Mouse (Mus musculus) lung, embryonic 16.5 days (tissue): ENCODE results near the gene Slc34a2. TPM values are rescaled to one million over a fixed set of nuclear protein-coding genes. Genes with fewer than 3 reads are reported as not detected.
A peak's percentile ranks its signal among the peaks of the same experiment; 100 is the strongest.

Experiments
- ATAC-seq: fragments of 200-750 bp; cut with Nextera tagmentation; 2 replicates; pipeline ENCODE4 v1.8.0; 2017; ENCODE audit warnings: low read depth, mild to moderate bottlenecking, moderate library complexity
- H3K27ac ChIP-seq: fragments of 300-500 bp; sonication (generic); 2 replicates; pipeline ENCODE4 v1.5.1; 2014; ENCODE audit warnings: mild to moderate bottlenecking, control low read depth, low read length
- H3K27me3 ChIP-seq: fragments of 300-500 bp; sonication (generic); 2 replicates; pipeline ENCODE4 v1.6.1; 2014; ENCODE audit warnings: low read depth, low read length, mixed read lengths; ENCODE audit not compliant: control insufficient read depth, insufficient read depth
- H3K36me3 ChIP-seq: fragments of 300-500 bp; sonication (generic); 2 replicates; pipeline ENCODE4 v1.6.1; 2014; ENCODE audit warnings: low read length; ENCODE audit not compliant: control insufficient read depth, insufficient read depth
- H3K4me1 ChIP-seq: fragments of 300-500 bp; sonication (generic); replicated peaks from 2 replicates; pipeline ENCODE4 v1.6.1; 2014; ENCODE audit warnings: low read length, mixed read lengths; ENCODE audit not compliant: control insufficient read depth, insufficient read depth
- H3K4me2 ChIP-seq: fragments of 300-500 bp; sonication (generic); 2 replicates; pipeline ENCODE4 v1.6.1; 2014; ENCODE audit warnings: low read depth, low read length, control low read depth
- H3K4me3 ChIP-seq: fragments of 300-500 bp; sonication (generic); 2 replicates; pipeline ENCODE4 v1.5.1; 2014; ENCODE audit warnings: mild to moderate bottlenecking, low read length, control low read depth
- H3K9ac ChIP-seq: fragments of 300-500 bp; sonication (generic); 2 replicates; pipeline ENCODE4 v1.6.1; 2014; ENCODE audit warnings: low read length, control low read depth
- H3K9me3 ChIP-seq: fragments of 300-500 bp; sonication (generic); 2 replicates; pipeline ENCODE4 v1.6.1; 2016; ENCODE audit warnings: low read length; ENCODE audit not compliant: control insufficient read depth
- WGBS: fragments of 180-500 bp; shearing (Covaris S2); extraction: QIAGEN DNeasy Blood & Tissue Kit; methylation state at CpG from one replicate; pipeline ENCODE4 v1.1.7; 2014; 5-methylcytosine and 5-hydroxymethylcytosine counted together
- polyA plus RNA-seq: library from polyadenylated mRNA; unstranded; fragments of >200 nt; fragmentation: Nextera tagmentation; extraction: Ambion mirVana; gene quantifications from 2 replicates; pipeline ENCODE4 v1.2.1, GENCODE M21; 2015

The Slc34a2 gene
- polyA plus RNA-seq, 1 experiment from 2014 or later = 55.4 TPM

DNA sequence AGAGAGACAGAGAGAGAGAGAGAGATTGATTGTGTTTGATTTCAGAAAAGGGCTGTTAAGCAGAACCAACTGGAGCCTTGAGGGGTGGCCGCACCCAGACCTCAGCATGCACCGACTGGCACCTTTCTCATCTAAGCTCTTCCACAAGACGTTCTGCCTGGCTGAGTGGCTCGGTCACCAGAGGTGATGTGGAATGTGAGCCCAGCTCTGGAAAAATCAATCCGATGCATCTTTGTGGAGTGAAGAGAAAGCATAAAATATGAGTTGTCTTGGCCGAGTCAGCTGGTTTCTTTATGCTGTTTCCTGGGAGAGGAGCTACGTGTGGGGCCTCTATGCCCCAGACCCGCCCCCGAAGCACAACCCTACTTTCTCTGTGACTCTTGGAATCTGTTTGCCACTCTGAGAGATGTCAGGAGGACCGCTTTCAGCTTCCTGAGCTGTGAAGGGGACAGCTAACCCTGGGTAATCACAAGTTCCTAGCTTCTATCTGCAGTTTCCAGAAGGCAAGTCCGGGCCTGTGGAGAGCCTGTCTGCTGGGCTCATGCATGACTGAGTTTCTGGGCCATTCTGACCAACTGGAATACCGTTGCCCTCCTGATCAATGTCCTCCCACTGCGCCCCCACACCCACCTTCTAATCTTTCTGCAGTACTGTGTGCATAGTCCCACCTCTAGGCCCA lies 66.4 kb downstream of the Slc34a2 start:
- 46% methylated on average over 13 of the region's 13 CpGs for WGBS
- Histone ChIP-seq H3K4me3 (no peak overlapping the region), H3K27me3 (no peaks in the 10 kb centered on the region), H3K9ac (no peak overlapping the region), H3K4me1 (peaks cover 27% of the 10 kb centered on the region), H3K9me3 (no peaks in the 10 kb centered on the region), H3K36me3 (no peaks in the 10 kb centered on the region), H3K4me2 (no peak overlapping the region), H3K27ac (no peak overlapping the region)
- no peak for ATAC-seq

- peaks cover 27% of the 10 kb centered on the region for H3K4me1 ChIP-seq
- no peak overlapping the region for H3K9ac ChIP-seq
- no peak overlapping the region for H3K4me3 ChIP-seq
- no peaks in the 10 kb centered on the region for H3K27me3 ChIP-seq
- H3K36me3 ChIP-seq = no peaks in the 10 kb centered on the region
- 0 out of 2 replicates have a peak, but pooled peaks have one; percentile 21 for ATAC-seq
- H3K27ac ChIP-seq = 0 out of 2 replicates have a peak overlapping the region, but pooled peaks have one; percentile 40
- no peaks in the 10 kb centered on the region for H3K9me3 ChIP-seq
- no peak overlapping the region for H3K4me2 ChIP-seq
- 60% methylated on average over 8 of the region's 8 CpGs for WGBS
These were observed 67.8 kb downstream of the Slc34a2 start for GRCm38 (mm10) chr5:53105716-53106115.

- peak; percentile 87 for ATAC-seq
- H3K4me2 ChIP-seq = no peak overlapping the region
- H3K9ac ChIP-seq = no peak overlapping the region
- whole genome bisulfite sequencing = 40% methylated on average over 4 of the region's 4 CpGs
- no peak overlapping the region for H3K4me3 ChIP-seq
- peaks cover 27% of the 10 kb centered on the region for H3K4me1 ChIP-seq
- H3K27me3 ChIP-seq = no peaks in the 10 kb centered on the region
- 0 out of 2 replicates have a peak overlapping the region, but pooled peaks have one; percentile 40 for H3K27ac ChIP-seq
- H3K9me3 ChIP-seq = no peaks in the 10 kb centered on the region
- H3K36me3 ChIP-seq = no peaks in the 10 kb centered on the region
These were observed 68.2 kb downstream of the Slc34a2 start for GRCm38 (mm10) chr5:53106125-53106524.

DNA sequence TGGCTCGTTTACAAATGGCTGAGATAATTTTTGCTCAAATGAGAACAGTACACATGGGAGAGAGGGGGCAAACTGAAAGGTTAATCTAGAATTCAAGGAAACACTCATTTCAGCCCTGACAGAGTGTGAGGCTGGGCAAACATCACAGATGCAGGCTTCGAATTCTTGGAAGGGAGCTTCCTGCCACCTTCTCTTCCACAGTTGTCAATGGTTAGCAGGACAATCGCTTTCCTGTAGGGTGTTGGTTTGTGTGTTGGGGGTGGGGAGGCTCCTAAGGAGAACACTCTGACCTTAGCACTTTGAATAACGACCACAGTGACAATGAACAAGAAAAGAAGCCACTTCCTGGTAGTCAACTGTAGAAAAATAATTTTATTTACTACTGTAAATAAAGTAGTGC lies 68.8 kb downstream of the Slc34a2 start:
- Histone ChIP-seq H3K27ac (0 out of 2 replicates have a peak overlapping the region, but pooled peaks have one; percentile 40), H3K9me3 (no peaks in the 10 kb centered on the region), H3K4me1 (peaks cover 27% of the 10 kb centered on the region), H3K9ac (no peak overlapping the region), H3K27me3 (no peaks in the 10 kb centered on the region), H3K4me2 (no peak overlapping the region), H3K4me3 (no peak overlapping the region), H3K36me3 (no peaks in the 10 kb centered on the region)
- 25% methylated on average over 4 of the region's 4 CpGs for WGBS
- ATAC-seq = no peak

- no peak for ATAC-seq
- Histone ChIP-seq H3K4me2 (no peak overlapping the region), H3K4me1 (peaks cover 27% of the 10 kb centered on the region), H3K27ac (no peak overlapping the region), H3K27me3 (no peaks in the 10 kb centered on the region), H3K9me3 (peaks cover 2% of the 10 kb centered on the region; the same call in 1 of the 2 replicates), H3K9ac (no peak overlapping the region), H3K4me3 (no peak overlapping the region), H3K36me3 (no peaks in the 10 kb centered on the region)
- 54% methylated on average over 9 of the region's 9 CpGs for WGBS
These were observed 70.1 kb downstream of the Slc34a2 start for GRCm38 (mm10) chr5:53108026-53108425.

- ATAC-seq = no peak
- Histone ChIP-seq H3K4me1 (peaks cover 27% of the 10 kb centered on the region), H3K9ac (no peak overlapping the region), H3K4me3 (no peak overlapping the region), H3K9me3 (peaks cover 3% of the 10 kb centered on the region; the same call in 1 of the 2 replicates), H3K27me3 (no peaks in the 10 kb centered on the region), H3K36me3 (no peaks in the 10 kb centered on the region), H3K27ac (no peak overlapping the region), H3K4me2 (no peak overlapping the region)
- WGBS = 83% methylated on average over 1 of the region's 1 CpGs
These were observed 70.8 kb downstream of the Slc34a2 start for GRCm38 (mm10) chr5:53108668-53109067.

- peaks cover 22% of the 10 kb centered on the region for H3K4me1 ChIP-seq
- WGBS = 58% methylated on average over 4 of the region's 4 CpGs
- no peak overlapping the region for H3K4me2 ChIP-seq
- H3K4me3 ChIP-seq = no peak overlapping the region
- no peak overlapping the region for H3K27ac ChIP-seq
- ATAC-seq = no peak
- no peaks in the 10 kb centered on the region for H3K36me3 ChIP-seq
- no peaks in the 10 kb centered on the region for H3K27me3 ChIP-seq
- H3K9me3 ChIP-seq = peaks cover 3% of the 10 kb centered on the region; the same call in 1 of the 2 replicates
- H3K9ac ChIP-seq = no peak overlapping the region
These were observed 72.3 kb downstream of the Slc34a2 start for GRCm38 (mm10) chr5:53110225-53110624.

DNA sequence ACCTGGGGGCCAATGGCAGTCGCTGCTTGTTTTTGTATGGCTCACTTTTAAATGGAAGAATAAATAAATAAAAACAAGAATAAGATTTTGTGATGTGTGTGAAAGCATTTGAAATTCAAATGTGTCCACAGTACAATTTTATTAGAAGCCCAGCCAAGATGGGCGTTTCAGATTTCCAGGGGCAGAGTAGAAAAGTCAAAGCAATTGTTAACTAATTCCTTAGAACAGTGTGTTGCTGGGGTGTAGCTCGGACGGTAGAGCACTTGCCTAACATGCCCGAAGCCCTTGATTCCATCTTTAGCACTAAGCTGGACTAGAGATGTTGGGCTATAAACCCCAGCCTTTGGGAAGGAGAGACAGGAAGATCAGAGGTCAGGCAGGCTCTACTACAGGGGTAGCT lies 73.2 kb downstream of the Slc34a2 start:
- Histone ChIP-seq H3K4me3 (no peak overlapping the region), H3K9ac (no peak overlapping the region), H3K27me3 (no peaks in the 10 kb centered on the region), H3K9me3 (peaks cover 3% of the 10 kb centered on the region; the same call in 1 of the 2 replicates), H3K36me3 (no peaks in the 10 kb centered on the region), H3K27ac (no peak overlapping the region), H3K4me1 (peaks cover 18% of the 10 kb centered on the region), H3K4me2 (no peak overlapping the region)
- no peak for ATAC-seq
- WGBS = 44% methylated on average over 5 of the region's 5 CpGs

- no peaks in the 10 kb centered on the region for H3K36me3 ChIP-seq
- H3K27me3 ChIP-seq = no peaks in the 10 kb centered on the region
- H3K9me3 ChIP-seq = peaks cover 3% of the 10 kb centered on the region; the same call in 1 of the 2 replicates
- WGBS = 85% methylated on average over 5 of the region's 5 CpGs
- no peak overlapping the region for H3K9ac ChIP-seq
- H3K4me2 ChIP-seq = no peak overlapping the region
- no peak overlapping the region for H3K27ac ChIP-seq
- ATAC-seq = no peak
- H3K4me1 ChIP-seq = peaks cover 3% of the 10 kb centered on the region
- H3K4me3 ChIP-seq = no peak overlapping the region
These were observed 75.1 kb downstream of the Slc34a2 start for GRCm38 (mm10) chr5:53112942-53113341.
